Mouse (Mus musculus) NIH3T3 (cell line): Measurements from ENCODE around the gene Ociad1.

Experiments used
- DNase-seq: peaks from one replicate; pipeline ENCODE4 v3.0.0-alpha.2; 2012; ENCODE audit warnings: low read depth

Gene Ociad1

DNA sequence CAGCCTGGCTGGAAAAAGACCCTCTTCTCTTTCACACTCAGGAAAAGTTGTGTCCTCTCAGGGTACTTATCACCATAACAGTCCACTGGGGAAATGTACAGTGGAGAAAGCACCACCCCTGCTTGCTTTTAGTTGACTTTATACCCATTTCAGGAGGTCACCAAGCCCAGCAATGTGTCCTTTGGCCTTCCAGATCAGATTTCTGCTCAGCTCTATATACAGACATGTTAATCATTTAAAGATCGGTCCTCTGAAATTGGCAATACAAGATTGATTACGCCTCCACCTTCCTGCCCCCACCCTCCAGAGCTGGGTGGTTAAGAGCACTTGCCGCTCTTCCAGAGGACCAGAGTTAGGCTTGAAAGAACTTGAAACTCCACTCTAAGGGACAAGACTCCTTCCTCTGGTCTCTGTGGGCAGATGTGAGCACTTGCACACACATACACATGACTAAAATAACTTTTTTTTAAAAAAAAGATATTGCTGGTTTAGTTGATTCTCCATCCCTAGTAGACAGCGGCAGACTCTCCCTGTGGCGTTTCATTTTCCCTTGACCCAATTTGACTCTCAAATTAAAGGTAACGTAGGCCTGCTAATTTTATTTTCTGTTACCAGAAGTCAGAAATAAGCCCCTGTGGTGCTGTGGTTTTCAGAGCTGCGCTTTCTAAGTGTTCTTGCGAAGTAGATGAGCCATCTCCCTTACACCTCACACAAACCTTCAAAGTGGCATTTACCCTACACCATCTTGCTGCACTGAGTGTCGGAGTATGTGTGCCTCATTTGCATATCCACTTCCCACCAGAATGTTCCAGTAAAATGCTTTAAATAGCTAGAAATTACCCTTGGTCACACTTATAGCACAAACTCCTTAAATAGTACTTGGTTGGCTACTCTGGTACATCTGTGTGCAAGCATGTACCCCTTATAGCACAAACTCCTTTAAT is 47.5 kb downstream of the Ociad1 start:
- no peak for DNase-seq

DNA sequence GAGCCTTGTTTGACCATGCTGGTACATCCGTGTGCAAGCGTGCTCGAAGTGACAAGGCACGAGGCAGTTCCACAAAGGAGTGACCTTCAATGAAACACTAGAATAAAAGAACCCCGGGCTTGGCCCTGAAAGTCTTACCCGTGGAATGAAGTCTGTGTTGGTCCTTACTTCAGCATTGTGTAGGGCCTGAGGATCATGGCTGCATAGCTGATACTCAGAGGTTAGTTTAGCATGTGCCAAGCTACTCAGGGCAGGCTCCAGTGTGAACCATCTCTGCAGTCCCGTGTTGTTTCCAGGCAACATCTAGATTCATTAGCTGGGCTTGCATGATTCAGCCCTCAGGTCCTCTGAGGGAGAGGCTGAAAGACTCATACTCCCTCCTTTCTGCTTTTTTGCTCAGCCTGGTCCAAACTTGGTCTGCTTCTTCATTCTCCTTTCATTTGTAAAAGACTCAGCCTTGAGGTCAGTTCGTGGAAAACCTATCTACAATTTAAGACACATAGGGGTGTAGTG is 48.2 kb downstream of the Ociad1 start, which contains the start of gene Ociad2:
TSS of gene Ociad2 (minus strand) at position 306 of the 513 bp plus-strand sequence.
- DNase-seq = peak; percentile 75

DNA sequence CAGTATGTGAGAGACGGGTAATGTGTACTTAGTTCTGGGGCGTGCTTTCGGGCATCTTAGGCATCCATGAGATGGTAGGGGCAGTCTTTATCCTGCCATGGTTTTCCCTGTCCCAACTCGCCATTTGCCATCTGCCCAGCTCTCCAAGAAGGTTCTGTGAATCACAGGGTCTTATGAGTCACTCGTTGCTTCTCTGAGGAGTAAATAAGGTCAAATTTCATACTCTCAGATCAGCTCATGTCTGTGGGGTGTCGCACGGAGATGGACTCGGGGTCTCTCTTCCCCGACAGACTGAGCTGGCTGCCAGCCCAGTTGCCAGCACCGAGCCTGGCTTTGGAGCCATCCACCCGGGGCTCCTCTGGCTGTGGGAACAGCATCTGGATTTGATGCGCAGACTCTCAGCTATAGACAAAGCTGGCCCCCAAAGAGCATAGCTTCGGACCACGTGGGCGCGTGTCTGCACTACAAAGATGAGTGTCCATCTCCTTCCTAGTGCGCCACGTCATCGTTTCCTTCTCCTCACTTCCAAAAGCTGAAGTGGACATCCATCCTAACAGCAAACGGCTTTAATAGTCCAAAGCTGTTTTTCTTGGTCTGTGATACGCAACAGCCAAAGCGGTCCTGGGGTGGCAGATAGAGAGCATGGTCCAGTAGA is 50.2 kb downstream of the Ociad1 start:
- DNase-seq = peak; percentile 86

DNA sequence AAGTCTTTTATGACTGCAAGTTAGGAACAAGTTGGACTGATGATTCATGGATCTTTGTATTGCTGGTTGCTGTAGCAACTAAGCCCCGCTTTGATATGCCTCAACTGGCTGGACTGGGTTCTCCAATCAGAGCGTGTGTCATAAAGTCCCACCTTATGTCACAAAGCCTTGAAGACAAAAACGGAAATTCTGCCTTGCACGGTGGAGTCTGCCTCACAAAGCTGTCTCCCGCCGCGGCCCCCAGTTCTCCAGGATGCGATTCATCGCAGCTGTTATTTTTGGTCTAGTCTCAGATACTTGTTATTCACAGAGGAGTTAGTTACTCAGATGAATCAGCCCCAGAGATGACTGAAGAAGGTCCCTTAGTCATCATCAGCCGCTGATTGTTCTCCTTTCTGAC is 51.7 kb downstream of the Ociad1 start:
- peak; percentile 78 for DNase-seq

DNA sequence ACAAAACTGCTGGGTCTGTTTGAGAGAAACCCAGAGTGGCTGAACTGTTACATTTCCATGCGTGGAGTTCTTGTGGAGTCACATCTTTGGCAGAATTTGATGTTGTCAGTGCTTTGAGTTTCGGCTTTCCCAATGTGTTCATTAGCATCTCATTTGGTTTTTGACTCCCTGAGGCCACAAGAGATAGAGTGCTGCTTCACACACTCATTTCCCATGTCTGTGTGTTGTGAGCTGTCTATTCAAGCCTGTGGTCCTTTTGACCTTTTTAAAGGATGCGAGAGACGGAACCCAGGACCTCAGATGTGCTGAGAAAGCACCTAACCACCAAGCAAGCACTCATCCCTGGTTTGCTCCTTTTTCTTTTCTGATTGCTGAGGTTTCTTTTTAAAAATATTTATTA is 52.7 kb downstream of the Ociad1 start:
- DNase-seq = no peak

DNA sequence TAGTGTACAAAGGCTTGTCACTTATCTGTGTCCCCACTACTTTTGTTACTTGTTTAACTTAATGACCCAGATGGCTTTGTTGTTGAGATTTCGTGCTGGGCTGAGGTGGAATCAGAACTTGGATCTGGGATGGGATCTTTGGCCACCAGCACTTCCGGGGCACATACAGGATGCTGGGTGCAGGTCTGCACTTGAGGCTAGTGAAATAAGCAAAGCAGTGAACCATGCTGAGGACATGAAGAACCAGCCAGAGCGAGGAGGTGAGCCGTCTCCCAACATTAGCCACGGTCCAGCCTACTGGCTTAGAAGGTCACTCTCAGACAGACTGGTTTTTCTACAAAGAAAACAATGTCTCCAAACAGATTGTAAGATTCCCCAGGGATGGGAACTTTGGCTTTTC is 56.9 kb downstream of the Ociad1 start:
- no peak for DNase-seq

DNA sequence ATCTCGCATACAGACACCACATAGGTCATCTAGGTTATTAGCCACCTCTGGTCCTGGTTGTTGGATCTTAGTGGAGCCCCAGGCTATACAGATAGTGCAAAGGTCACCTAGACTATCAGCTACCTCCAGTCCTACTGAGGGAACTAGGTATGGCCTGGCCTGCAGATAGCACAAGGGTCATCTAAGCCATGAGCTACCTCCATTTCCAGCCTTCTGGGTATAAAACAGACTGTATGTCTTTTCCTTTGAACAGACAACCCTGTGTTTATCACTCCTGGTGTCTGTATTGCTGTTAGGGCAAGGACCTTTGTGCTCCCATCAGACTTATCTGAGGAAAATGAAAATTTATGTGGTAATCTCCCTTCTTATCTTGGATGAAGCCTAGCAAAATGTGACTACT is 59.2 kb downstream of the Ociad1 start:
- no peak for DNase-seq

DNA sequence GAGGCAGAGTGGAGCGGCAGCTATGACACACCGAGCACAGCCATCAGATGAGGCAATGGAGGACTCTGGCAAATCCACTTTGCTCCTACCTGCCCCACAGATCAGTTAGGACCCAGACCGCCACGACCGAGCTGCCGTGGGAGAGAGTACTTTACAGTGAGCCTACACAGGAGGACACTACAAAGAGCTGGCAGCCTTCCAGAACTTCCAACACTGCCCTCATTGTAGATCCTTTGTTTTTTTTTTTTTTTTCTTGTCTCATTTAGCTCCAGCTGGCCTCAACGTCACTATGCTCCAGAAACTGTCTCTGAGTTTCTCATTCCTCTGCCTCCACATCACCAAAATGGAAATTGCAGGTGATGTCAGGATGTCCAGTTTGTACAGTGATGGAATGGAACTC is 60.9 kb downstream of the Ociad1 start:
- no peak for DNase-seq

DNA sequence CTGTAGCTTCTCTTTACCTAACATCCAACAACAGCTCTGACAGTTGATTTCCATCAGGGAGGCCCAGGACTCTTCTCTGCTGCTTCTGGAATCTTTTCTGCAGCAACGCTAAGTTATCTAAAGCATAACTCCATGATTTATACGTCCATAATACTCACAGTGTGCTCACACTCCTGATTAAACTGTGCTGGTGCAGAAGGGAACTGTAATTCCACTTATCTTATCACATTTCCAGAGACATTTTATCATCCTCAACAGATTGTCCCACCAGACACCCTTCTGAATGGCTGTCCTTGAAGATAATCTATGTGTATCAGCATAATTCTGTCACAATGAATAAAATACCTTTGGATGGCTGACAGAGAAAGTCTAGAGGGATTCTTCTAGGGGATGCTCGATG is 61.4 kb downstream of the Ociad1 start:
- no peak for DNase-seq

DNA sequence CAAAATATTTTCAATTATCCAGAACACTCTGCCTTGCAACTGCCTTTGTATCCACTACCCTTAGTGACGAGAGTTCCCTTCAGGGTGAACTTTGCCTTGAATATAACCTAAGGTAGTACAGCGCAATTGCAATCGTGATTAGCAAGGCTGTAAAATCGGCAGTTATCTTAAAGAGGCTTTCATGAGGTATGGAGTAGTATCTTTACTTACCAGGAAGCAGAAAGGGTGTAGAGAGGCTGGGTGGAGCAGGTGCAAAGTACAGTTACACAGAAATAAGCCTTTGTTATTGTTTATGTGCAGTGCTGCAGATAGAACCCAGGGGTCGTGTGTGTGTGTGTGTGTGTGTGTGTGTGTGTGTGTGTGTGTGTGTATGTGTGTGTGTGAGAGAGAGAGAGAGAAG is 62.8 kb downstream of the Ociad1 start:
- DNase-seq = no peak

DNA sequence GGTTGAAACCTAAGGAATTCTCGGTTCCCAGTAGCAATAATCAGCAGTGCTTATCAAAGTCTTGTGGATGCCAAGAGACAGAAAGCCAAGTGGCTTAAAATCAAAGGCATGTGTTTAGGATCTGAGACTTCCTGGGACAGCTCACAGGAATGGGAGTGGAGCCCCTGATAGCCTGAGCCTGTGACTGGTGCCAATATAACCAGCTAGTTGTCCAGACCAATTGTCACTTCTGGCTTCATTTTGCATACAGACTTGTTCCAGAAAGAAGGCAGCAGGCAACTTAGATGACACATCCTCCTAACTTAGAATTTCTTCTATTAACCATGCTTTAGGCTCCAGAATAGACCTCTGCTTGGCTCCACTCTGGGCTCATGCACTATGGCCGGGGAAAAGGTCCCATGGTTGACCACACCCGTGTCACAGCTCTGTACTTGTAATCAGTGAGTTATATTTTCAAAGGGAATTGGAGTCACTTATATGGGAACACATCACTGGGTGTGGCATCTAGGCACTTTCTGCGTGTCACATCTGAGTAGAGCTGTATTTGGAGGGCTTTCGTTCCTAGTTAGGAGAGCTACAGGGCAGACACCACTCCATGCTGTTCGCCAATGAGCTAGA is 66.7 kb downstream of the Ociad1 start:
- no peak for DNase-seq

DNA sequence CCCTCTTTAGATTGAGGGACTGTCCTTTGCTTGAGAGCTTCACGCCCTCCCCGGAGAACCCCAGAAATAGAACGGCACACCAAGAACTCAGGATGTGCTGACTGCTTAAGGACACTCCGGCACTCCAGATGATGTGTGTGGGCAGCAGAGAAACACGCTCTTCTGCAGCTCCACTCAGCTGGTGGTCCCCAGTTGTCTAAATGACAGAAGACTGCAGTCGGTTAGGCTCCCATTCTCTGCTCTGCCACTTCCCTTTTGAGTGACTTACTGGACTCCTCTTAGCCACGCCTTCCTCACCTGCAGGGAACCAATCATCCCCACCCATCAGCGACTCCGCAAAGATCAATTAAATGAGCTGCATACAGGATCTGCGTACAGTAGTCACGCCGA is 67.2 kb downstream of the Ociad1 start:
- no peak for DNase-seq

DNA sequence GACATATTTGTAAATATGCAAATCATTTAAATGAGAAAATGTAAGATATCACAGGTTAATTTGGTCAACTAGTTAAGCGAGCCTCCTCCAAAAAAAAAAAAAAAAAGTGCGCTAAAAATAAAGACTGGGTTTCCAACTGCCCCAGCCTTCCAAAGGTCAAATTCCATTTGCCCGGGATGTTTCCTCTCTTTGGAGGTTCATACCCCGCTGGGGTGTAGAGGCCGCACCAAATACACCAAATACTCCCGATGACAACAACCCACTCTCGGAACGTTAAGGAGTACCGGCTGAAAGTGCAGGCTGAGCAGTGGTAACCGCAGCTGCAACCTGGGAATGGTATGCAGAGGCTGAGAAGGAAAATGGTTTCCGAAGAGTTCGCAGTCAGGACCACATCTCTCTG is 67.7 kb downstream of the Ociad1 start:
- DNase-seq = no peak

DNA sequence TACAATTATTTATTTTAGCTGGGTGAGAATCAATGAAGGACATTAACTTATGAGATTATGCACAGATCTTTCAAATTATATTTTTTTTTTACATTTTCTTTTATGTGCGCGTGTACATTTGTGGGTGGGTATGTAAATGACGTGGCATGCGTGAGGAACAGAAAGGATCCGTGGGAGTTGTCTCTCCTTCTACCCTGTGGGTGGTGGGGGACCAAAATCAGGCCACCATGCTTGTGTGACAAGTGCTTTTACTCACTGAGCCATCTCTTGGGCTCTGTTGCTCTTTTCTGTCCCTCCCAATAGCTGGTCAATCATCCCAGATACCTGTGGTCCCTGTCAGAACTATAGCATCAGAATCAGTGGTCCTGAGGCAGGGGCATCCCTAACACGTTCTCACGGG is 69.8 kb downstream of the Ociad1 start:
- no peak for DNase-seq

DNA sequence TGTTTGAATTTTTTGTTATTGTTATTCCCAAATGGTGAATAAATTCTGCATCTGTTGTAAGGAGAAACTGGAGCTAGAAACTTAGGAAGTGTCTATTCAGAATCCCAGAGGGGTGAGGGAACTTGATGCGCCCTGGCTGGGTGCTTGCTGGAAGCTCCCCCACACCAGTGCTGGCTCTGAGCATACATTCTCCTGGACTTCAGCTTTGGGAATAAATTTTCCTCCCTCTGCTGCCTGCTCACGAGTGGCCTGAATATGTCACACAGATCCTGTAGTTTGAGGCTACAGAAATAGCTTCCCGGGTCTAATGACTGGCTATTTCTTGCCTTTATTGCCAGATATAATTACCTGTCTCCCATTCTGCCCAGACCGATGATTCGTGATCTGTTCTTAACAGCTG is 70.2 kb downstream of the Ociad1 start:
- DNase-seq = no peak
